Mouse (Mus musculus): Measurements from ENCODE around the gene Borcs7. TPM values are rescaled to one million over a fixed set of nuclear protein-coding genes. Genes with fewer than 3 reads are reported as not detected.

The Borcs7 gene
- polyA plus RNA-seq, 1 experiment from 2014 or later: 17.3 TPM

- Histone ChIP-seq H3K9me3 (ENCODE audit: low read depth, low read length) (no peaks in the 10 kb centered on the region), H3K9ac (no peak overlapping the region), H3K4me3 (ENCODE audit: low read depth, low read length) (no peak overlapping the region), H3K4me1 (ENCODE audit: insufficient read depth) (peaks cover 3% of the 10 kb centered on the region; the same call in 1 of the 2 replicates), H3K27ac (ENCODE audit: low read depth) (no peak overlapping the region), H3K4me2 (no peak overlapping the region), H3K36me3 (ENCODE audit: insufficient read depth) (0 out of 2 replicates have a peak, but pooled peaks cover 4% of the 10 kb centered on the region), H3K27me3 (ENCODE audit: insufficient read depth, low read length) (no peaks in the 10 kb centered on the region)
- no peak for TF ChIP-seq CTCF (IDR thresholded peaks at IDR 0.05; ENCODE audit: low read depth)
- no peak for ATAC-seq (ENCODE audit: insufficient read depth)
- WGBS: 93% methylated on average over 4 of the region's 4 CpGs
- no peak for DNase-seq
These were observed 20.9 kb downstream of the Borcs7 start for GRCm38 (mm10) chr19:46710614-46711013.

DNA sequence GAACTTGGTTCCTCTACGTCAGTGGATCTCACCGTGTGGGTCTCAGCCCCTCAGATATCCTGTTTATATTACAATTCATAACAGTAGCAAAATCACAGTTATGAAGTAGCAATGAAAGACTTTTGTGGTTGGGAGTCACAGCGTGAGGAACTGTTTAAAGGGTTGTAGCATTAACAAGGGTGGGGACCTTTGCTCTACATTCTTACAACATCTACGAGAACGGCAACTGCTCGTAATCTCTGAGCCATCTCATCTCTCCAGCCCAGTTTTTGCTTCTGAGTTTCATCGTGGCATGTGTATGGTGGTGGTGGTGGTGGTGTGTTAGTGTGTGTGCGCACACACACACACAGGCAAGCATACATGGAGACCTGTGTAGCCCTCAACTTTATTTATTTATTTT is 24.5 kb downstream of the Borcs7 start:
- no peak for TF ChIP-seq CTCF (IDR thresholded peaks at IDR 0.05; ENCODE audit: low read depth)
- Histone ChIP-seq H3K27ac (ENCODE audit: low read depth) (no peak overlapping the region), H3K36me3 (ENCODE audit: insufficient read depth) (0 out of 2 replicates have a peak, but pooled peaks cover 4% of the 10 kb centered on the region), H3K9me3 (ENCODE audit: low read depth, low read length) (peaks cover 5% of the 10 kb centered on the region; the same call in 1 of the 2 replicates), H3K4me3 (ENCODE audit: low read depth, low read length) (no peak overlapping the region), H3K27me3 (ENCODE audit: insufficient read depth, low read length) (no peaks in the 10 kb centered on the region), H3K9ac (no peak overlapping the region), H3K4me1 (ENCODE audit: insufficient read depth) (no peaks in the 10 kb centered on the region), H3K4me2 (no peak overlapping the region)
- ATAC-seq (ENCODE audit: insufficient read depth) (no peak), DNase-seq (no peak)
- WGBS: 74% methylated on average over 8 of the region's 8 CpGs

GRCm38 (mm10) chr19:46715016-46715415 is 25.3 kb downstream of the Borcs7 start:
- 83% methylated on average over 8 of the region's 8 CpGs for WGBS

GRCm38 (mm10) chr19:46718150-46718549 is 28.4 kb downstream of the Borcs7 start:
- H3K9ac ChIP-seq: no peak overlapping the region
- no peak for DNase-seq
- no peaks in the 10 kb centered on the region for H3K27me3 ChIP-seq (ENCODE audit: insufficient read depth, low read length)
- 0 out of 2 replicates have a peak, but pooled peaks cover 4% of the 10 kb centered on the region for H3K36me3 ChIP-seq (ENCODE audit: insufficient read depth)
- ATAC-seq (ENCODE audit: insufficient read depth): no peak
- no peak overlapping the region for H3K4me3 ChIP-seq (ENCODE audit: low read depth, low read length)
- no peak overlapping the region for H3K4me2 ChIP-seq
- no peaks in the 10 kb centered on the region for H3K4me1 ChIP-seq (ENCODE audit: insufficient read depth)
- no peak overlapping the region for H3K27ac ChIP-seq (ENCODE audit: low read depth)
- no peak for TF ChIP-seq CTCF (IDR thresholded peaks at IDR 0.05; ENCODE audit: low read depth)
- peaks cover 5% of the 10 kb centered on the region; the same call in 1 of the 2 replicates for H3K9me3 ChIP-seq (ENCODE audit: low read depth, low read length)
- WGBS: 76% methylated on average over 4 of the region's 4 CpGs

More at GRCm38 (mm10) chr19:46715016-46715415, 25.3 kb downstream of the Borcs7 start:
- Histone ChIP-seq H3K9ac (no peak overlapping the region), H3K4me1 (ENCODE audit: insufficient read depth) (no peaks in the 10 kb centered on the region), H3K9me3 (ENCODE audit: low read depth, low read length) (peaks cover 5% of the 10 kb centered on the region; the same call in 1 of the 2 replicates), H3K4me2 (no peak overlapping the region), H3K4me3 (ENCODE audit: low read depth, low read length) (no peak overlapping the region), H3K36me3 (ENCODE audit: insufficient read depth) (0 out of 2 replicates have a peak, but pooled peaks cover 4% of the 10 kb centered on the region), H3K27ac (ENCODE audit: low read depth) (no peak overlapping the region), H3K27me3 (ENCODE audit: insufficient read depth, low read length) (no peaks in the 10 kb centered on the region)
- TF ChIP-seq CTCF (IDR thresholded peaks at IDR 0.05; ENCODE audit: low read depth): no peak
- DNase-seq (no peak), ATAC-seq (ENCODE audit: insufficient read depth) (no peak)

GRCm38 (mm10) chr19:46724411-46724810 is 34.7 kb downstream of the Borcs7 start:
- H3K4me3 ChIP-seq (ENCODE audit: low read depth, low read length): no peak overlapping the region
- H3K27ac ChIP-seq (ENCODE audit: low read depth): no peak overlapping the region
- H3K4me2 ChIP-seq: no peak overlapping the region
- no peaks in the 10 kb centered on the region for H3K27me3 ChIP-seq (ENCODE audit: insufficient read depth, low read length)
- H3K36me3 ChIP-seq (ENCODE audit: insufficient read depth): no peaks in the 10 kb centered on the region
- no peaks in the 10 kb centered on the region for H3K4me1 ChIP-seq (ENCODE audit: insufficient read depth)
- ATAC-seq (ENCODE audit: insufficient read depth): no peak
- WGBS: 59% methylated on average over 11 of the region's 11 CpGs
- no peak for TF ChIP-seq CTCF (IDR thresholded peaks at IDR 0.05; ENCODE audit: low read depth)
- no peak overlapping the region for H3K9ac ChIP-seq
- no peaks in the 10 kb centered on the region for H3K9me3 ChIP-seq (ENCODE audit: low read depth, low read length)
- no peak for DNase-seq

- no peak for DNase-seq
- no peaks in the 10 kb centered on the region for H3K9me3 ChIP-seq (ENCODE audit: low read depth, low read length)
- H3K4me3 ChIP-seq (ENCODE audit: low read depth, low read length): no peak overlapping the region
- H3K27ac ChIP-seq (ENCODE audit: low read depth): no peak overlapping the region
- no peaks in the 10 kb centered on the region for H3K36me3 ChIP-seq (ENCODE audit: insufficient read depth)
- no peak for TF ChIP-seq CTCF (IDR thresholded peaks at IDR 0.05; ENCODE audit: low read depth)
- no peaks in the 10 kb centered on the region for H3K27me3 ChIP-seq (ENCODE audit: insufficient read depth, low read length)
- no peaks in the 10 kb centered on the region for H3K4me1 ChIP-seq (ENCODE audit: insufficient read depth)
- H3K9ac ChIP-seq: no peak overlapping the region
- no peak overlapping the region for H3K4me2 ChIP-seq
- ATAC-seq (ENCODE audit: insufficient read depth): no peak
- WGBS: 94% methylated on average over 8 of the region's 8 CpGs
These were observed 36.4 kb downstream of the Borcs7 start for GRCm38 (mm10) chr19:46726142-46726541.

GRCm38 (mm10) chr19:46727140-46727736 is 37.5 kb downstream of the Borcs7 start:
- no peaks in the 10 kb centered on the region for H3K36me3 ChIP-seq (ENCODE audit: insufficient read depth)
- no peak for DNase-seq
- no peak overlapping the region for H3K27ac ChIP-seq (ENCODE audit: low read depth)
- no peaks in the 10 kb centered on the region for H3K27me3 ChIP-seq (ENCODE audit: insufficient read depth, low read length)
- no peaks in the 10 kb centered on the region for H3K4me1 ChIP-seq (ENCODE audit: insufficient read depth)
- H3K9me3 ChIP-seq (ENCODE audit: low read depth, low read length): no peaks in the 10 kb centered on the region
- ATAC-seq (ENCODE audit: insufficient read depth): no peak
- WGBS: 46% methylated on average over 8 of the region's 8 CpGs
- no peak for TF ChIP-seq CTCF (IDR thresholded peaks at IDR 0.05; ENCODE audit: low read depth)
- no peak overlapping the region for H3K9ac ChIP-seq
- no peak overlapping the region for H3K4me3 ChIP-seq (ENCODE audit: low read depth, low read length)
- H3K4me2 ChIP-seq: no peak overlapping the region

Measured in lung, embryonic 14.5 days (tissue).